Mouse (Mus musculus): Measurements from ENCODE around the gene Gm49425.
"Not testable (repeated sequence)": the region's sequence is repeated elsewhere in the genome, so short reads cannot be mapped to it uniquely, and the experiment has no call there.

The Gm49425 gene

GRCm38 (mm10) chr15:101517161-101517560, at the start of gene Gm49425:
Gm49425 (minus strand) TSS chr15:101517261.
- not testable (repeated sequence) for DNase-seq (ENCODE audit: low spot score)

- DNase-seq (ENCODE audit: low spot score), result no peak
Observed at GRCm38 (mm10) chr15:101562850-101563249, 45.8 kb upstream of the Gm49425 start, which contains the start of gene Krt90. Krt90 (minus strand) TSS chr15:101562950.

DNA sequence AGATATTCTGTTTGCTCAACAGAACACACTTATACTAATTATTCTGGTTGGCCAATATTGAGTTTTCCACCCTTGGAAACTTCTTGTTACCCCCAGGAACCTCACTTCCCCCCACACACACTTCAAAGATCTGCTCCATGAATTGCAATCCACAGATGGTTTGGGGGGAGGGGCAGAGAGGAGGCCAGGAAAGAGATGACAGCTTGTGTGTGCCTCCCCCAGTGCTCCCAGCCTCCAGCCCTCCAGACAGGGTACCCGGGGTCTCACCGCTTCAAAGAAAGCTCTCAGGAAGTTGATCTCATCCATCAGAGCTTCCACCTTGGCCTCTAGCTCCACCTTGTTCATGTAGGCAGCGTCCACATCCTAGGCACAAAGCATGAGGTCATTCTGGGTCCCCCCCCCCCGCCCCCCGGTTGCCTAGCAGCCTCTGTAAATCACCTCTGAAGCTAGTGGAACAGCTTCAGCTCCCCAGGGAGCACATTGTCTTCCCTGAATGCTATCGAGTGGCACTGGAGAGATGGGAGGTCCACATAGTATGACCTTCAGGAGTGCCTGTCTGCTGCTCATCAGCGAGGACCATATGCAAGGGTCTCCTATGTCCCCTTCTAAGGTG, 41.1 kb upstream of the Gm49425 start:
- no peak for DNase-seq (ENCODE audit: low spot score)

GRCm38 (mm10) chr15:101553169-101553568, 36.1 kb upstream of the Gm49425 start:
- no peak for DNase-seq (ENCODE audit: low spot score)

GRCm38 (mm10) chr15:101552188-101552587, 35.1 kb upstream of the Gm49425 start:
- DNase-seq (ENCODE audit: low spot score), result no peak

DNA sequence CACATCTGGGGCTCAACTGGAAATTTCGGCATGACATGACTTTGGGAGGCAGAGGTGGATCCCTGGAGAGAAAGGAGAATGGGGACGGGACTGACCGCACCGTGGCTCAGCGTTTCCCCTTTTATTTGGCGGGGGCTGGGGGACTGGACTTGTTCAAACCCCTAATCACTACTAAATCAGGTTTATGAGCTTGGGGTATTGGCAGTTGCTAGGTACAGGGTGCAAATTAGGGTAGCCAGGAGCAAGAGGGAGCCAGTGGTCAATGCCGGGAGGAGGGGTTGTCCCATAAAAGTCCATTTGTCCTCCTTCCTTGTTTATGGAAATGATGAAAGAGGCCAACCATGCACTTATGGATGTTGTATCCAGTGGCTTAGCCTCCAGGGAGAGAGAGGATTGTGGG, 33.5 kb upstream of the Gm49425 start, which contains the start of gene Krt82:
Gene Krt82, minus strand, starts transcription at position 101 of the 400 bp plus-strand sequence.
- no peak for DNase-seq (ENCODE audit: low spot score)

GRCm38 (mm10) chr15:101544478-101544877, 27.4 kb upstream of the Gm49425 start:
- no peak for DNase-seq (ENCODE audit: low spot score)

DNA sequence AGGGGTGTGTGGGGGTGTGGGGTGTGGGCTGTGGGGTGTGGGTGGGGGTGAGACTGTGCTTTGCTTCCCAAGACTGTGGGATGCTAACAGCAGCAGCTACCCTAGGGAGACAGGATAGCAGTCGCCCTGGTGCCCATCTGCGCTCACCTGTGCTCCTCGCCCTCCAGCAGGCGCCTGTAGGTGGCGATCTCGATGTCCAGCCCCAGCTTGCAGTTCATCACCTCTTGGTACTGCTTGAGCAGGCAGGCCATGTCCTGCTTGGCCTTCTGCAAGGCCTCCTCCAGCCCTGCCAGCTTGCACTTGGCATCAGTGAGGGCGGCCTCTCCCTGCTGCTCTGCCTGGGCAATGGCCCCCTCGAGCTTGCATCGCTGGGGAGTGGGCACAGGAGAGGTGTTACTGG, 25.5 kb upstream of the Gm49425 start:
- no peak for DNase-seq (ENCODE audit: low spot score)

DNA sequence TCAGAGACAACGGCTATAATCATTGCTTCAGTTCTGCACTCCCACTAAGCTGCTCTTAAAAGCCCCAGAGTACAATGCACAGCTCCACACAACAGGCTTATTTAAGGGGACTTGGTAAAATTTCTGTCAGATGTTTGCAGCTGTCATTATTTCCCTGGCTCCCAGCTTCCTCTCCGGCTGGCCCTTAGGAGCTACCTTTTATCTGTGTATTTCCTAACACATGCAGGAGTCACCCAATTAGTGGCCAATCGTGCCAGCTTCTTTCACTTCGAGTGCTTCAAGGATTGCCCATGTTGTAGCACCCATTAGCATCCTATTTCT, 21.5 kb upstream of the Gm49425 start:
- no peak for DNase-seq (ENCODE audit: low spot score)

GRCm38 (mm10) chr15:101537864-101538579, 21.0 kb upstream of the Gm49425 start:
- DNase-seq (ENCODE audit: low spot score), result no peak

GRCm38 (mm10) chr15:101536054-101536850, 19.2 kb upstream of the Gm49425 start:
- DNase-seq (ENCODE audit: low spot score), result no peak

GRCm38 (mm10) chr15:101532720-101533119, 15.7 kb upstream of the Gm49425 start, which contains the start of gene Krt84:
Krt84 (minus strand) TSS chr15:101532820.
- no peak for DNase-seq (ENCODE audit: low spot score)

DNA sequence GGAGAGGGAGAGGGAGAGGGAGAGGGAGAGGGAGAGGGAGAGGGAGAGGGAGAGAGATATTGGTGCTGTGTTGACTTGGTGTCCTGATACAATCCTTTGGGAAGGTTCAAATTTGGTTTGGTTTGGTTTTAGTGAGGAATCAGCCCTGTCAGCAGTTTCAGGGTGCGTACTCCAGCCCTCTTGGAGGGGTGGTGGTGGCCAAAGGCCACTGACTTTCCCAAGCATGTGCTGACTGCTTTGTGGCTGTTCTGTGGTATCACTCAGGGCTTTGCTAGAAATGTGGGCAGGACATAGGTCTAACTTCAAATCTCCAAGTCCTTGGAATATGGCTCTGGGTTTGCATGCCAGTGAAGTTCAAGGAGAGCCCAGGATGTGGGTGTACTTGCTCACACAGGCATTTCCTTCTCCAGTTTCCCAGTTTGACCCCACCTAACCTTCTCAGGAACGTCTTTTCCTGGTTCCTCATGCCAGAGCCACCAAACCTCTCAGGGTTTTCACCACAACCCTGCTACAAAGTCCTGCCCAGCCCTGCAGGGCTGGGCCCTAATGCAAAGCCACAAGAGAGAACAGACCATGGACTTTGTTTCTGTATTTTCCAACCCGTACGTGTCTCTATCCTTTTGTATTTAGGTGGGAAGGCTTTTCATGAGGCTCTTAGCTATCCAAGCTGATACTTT, 5.6 kb upstream of the Gm49425 start:
- no peak for DNase-seq (ENCODE audit: low spot score)

DNA sequence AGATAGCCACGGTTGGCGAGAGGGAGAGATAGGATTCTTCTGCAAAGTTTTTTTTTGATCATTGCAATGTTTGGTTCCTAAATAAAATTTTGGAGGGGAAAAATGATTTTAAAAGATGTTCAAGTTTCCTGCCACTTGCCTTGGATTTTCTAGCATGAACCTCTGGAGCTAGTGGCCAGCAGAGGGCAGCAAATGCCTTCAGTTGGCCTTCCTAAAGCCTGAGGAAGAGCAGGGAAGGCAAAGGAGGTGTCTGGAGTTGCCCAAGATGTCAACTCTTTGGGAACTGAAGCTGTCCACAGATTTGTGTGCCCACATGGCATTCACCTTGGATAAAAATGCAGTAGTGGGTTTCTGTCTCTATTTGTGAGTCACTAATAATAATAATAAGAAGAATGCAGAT, 2.7 kb upstream of the Gm49425 start:
- no peak for DNase-seq (ENCODE audit: low spot score)

GRCm38 (mm10) chr15:101508247-101508646, 8.8 kb downstream of the Gm49425 start:
- DNase-seq (ENCODE audit: low spot score), result no peak

GRCm38 (mm10) chr15:101506896-101507758, 9.9 kb downstream of the Gm49425 start:
- DNase-seq (ENCODE audit: low spot score), result no peak

- no peak for DNase-seq (ENCODE audit: low spot score)
Observed at GRCm38 (mm10) chr15:101497181-101497580, 19.9 kb downstream of the Gm49425 start.

DNA sequence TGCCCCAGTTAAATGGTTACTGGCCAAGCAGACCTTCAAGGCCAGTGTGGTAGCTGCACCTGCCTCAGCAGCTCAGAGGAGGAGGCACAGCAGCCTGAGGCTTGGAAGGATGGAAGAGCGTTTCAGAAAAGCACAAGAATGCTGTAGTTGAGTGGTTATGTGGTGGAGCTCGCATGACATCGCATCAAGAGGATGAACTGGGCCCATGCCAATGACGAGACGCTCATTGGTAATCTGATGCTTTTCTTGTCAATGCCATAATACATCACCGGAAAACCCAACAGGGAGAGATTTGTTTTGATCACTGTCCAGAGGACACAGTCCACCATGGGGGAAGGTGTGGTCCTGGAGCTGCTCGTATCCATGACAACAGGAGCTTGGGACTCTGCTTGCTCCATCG, 21.8 kb downstream of the Gm49425 start:
- no peak for DNase-seq (ENCODE audit: low spot score)

- no peak for DNase-seq (ENCODE audit: low spot score)
Observed at GRCm38 (mm10) chr15:101494203-101494602, 22.9 kb downstream of the Gm49425 start.

GRCm38 (mm10) chr15:101493713-101494112, 23.3 kb downstream of the Gm49425 start:
- no peak for DNase-seq (ENCODE audit: low spot score)

DNA sequence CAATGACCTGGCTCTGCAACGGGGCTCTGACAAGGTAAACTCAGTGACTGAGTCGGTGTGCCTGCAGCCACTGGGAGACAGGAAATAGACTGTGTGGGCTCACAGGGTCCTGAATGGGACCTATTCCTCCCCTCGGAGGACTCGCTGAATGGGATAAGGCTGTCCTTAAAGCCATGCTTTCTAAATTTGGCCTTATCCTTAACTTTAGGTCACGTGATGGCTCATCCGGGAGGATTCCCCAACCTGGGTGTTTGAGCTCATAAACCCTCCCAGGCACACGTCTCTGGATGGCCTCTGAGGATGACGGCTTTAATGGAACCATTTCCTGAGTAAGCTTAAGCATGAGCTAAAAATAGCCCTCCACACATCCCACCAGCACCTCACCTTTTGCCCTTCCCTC, 24.3 kb downstream of the Gm49425 start:
- DNase-seq (ENCODE audit: low spot score), result no peak

Measured in spleen, adult 12 weeks (tissue).